Mouse (Mus musculus): Measurements from ENCODE around the gene Map3k13. TPM values are rescaled to one million over a fixed set of nuclear protein-coding genes. Genes with fewer than 3 reads are reported as not detected.

The Map3k13 gene
- total and polyA plus RNA-seq, 3 experiments = 0.23 to 0.82 TPM; not detected in 1

DNA sequence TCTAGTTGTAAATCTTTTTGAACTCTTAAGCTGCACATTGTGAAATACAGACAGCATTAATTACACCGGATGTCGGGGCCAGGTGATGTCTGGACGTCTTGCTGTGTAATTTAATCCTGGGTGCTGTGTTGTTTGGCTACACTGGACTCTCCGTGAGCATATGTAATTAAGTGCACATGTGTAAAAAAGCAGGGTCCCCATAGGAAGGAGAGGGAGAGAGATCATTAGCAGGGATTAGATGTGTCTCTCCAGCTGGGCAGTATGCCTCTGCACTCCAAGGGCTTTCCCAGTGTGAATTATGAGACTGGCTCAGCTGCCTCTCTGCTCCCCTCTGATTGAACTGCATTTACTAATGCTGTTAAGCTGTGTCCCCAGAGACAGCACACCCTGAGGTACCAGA lies 75.7 kb downstream of the Map3k13 start:
- H3K4me1 ChIP-seq (ENCODE audit: control insufficient read depth in 1 of 2, insufficient read depth in 2 of 2, low read length in 2 of 2) = no peaks in the 10 kb centered on the region
- no peak overlapping the region for H3K27ac ChIP-seq (ENCODE audit: control insufficient read depth, low read depth, low read length)
- no peaks in the 10 kb centered on the region for H3K27me3 ChIP-seq (ENCODE audit: control insufficient read depth in 1 of 2, insufficient read depth in 2 of 2, low read length in 2 of 2)
- H3K36me3 ChIP-seq (ENCODE audit: control insufficient read depth in 1 of 2, insufficient read depth in 2 of 2, low read length in 2 of 2) = no peaks in the 10 kb centered on the region
- DNase-seq (ENCODE audit: low read depth, low spot score) = no peak
- no peak overlapping the region for H3K4me3 ChIP-seq (ENCODE audit: control insufficient read depth in 1 of 2, insufficient read depth in 1 of 2, low read depth in 2 of 2, low read length in 2 of 2)
- TF ChIP-seq ZMIZ1 (IDR thresholded peaks at IDR 0.05; ENCODE audit: low read depth, low read length) (no peak), MXI1 (IDR thresholded peaks at IDR 0.05; ENCODE audit: low read depth, low read length) (no peak), JUND (IDR thresholded peaks at IDR 0.05; ENCODE audit: low read depth, low read length) (no peak), MAZ (IDR thresholded peaks at IDR 0.05; ENCODE audit: low read depth, low read length) (no peak)
- no peaks in the 10 kb centered on the region for H3K9me3 ChIP-seq (replicated peaks; ENCODE audit: insufficient read depth, low read length)
- H3K79me2 ChIP-seq (ENCODE audit: control insufficient read depth, insufficient read depth, low read length, poor library complexity) = no peaks in the 10 kb centered on the region
- no peak overlapping the region for H3K9ac ChIP-seq (ENCODE audit: control insufficient read depth, low read depth, low read length, poor library complexity, severe bottlenecking)

DNA sequence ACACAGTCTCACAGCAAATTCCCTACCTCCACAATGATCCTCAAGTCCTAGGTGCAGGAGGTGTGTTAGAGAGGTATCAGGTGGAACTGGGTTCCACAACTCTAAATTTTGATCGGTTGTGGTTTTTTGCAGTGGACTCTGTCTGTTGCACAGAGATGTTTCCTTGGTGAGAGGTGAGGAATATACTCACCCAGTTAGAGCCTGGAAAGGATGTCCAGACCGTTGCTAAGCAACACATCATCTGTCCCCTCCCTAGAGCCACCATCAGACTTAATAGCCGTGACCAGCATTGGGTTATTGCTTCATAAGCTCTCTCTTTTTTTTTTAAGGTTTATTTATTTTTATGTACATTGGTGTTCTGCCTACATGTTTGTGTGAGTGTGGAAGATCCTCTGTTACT lies 83.6 kb downstream of the Map3k13 start:
- H3K27ac ChIP-seq (ENCODE audit: control insufficient read depth, low read depth, low read length) = no peak overlapping the region

DNA sequence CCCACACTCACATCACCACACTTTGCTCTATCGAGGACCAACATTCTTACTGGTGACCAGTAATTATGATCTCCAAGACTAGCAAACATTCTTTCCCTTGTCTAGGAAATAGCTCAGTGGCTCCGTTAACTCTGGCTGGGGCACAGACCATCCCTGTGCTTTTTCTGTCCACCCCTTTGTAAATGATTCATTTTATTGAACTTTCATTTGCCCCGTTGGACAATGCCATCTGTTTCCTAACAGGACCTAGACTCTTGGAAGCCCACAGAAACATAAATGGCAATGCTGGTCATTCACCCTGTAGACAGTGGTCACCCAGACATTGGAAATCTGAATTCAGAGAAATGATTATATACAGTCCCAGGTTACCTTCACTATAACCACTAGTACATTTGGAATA lies 84.7 kb downstream of the Map3k13 start:
- no peak overlapping the region for H3K27ac ChIP-seq (ENCODE audit: control insufficient read depth, low read depth, low read length)
- no peak overlapping the region for H3K9ac ChIP-seq (ENCODE audit: control insufficient read depth, low read depth, low read length, poor library complexity, severe bottlenecking)
- H3K27me3 ChIP-seq (ENCODE audit: control insufficient read depth in 1 of 2, insufficient read depth in 2 of 2, low read length in 2 of 2) = no peaks in the 10 kb centered on the region; a peak in 1 of 4 replicates
- no peak overlapping the region for H3K4me3 ChIP-seq (ENCODE audit: control insufficient read depth in 1 of 2, insufficient read depth in 1 of 2, low read depth in 2 of 2, low read length in 2 of 2)
- H3K4me1 ChIP-seq (ENCODE audit: control insufficient read depth in 1 of 2, insufficient read depth in 2 of 2, low read length in 2 of 2) = no peaks in the 10 kb centered on the region
- TF ChIP-seq ZKSCAN1 (IDR thresholded peaks at IDR 0.05; ENCODE audit: low read depth, low read length) (no peak), ZNF384 (IDR thresholded peaks at IDR 0.05; ENCODE audit: low read depth, low read length) (no peak), POLR2A (IDR thresholded peaks at IDR 0.05; ENCODE audit: control insufficient read depth in 1 of 2, insufficient read depth in 1 of 2, low read depth in 1 of 2, low read length in 2 of 2, poor library complexity in 1 of 2) (no peak), KAT2A (conservative IDR thresholded peaks at IDR 0.05; ENCODE audit: low read depth, low read length) (no peak), CTCF (IDR thresholded peaks at IDR 0.05 in 2 of 3, conservative IDR thresholded peaks at IDR 0.05 in 1 of 3; ENCODE audit: control insufficient read depth in 1 of 3, insufficient read depth in 1 of 3, low read depth in 2 of 3, low read length in 3 of 3, poor library complexity in 1 of 3, severe bottlenecking in 1 of 3) (no peak), ZMIZ1 (IDR thresholded peaks at IDR 0.05; ENCODE audit: low read depth, low read length) (no peak), EP300 (IDR thresholded peaks at IDR 0.05; ENCODE audit: low read depth in 1 of 2, low read length in 2 of 2) (no peak), HCFC1 (IDR thresholded peaks at IDR 0.05; ENCODE audit: low read depth, low read length) (no peak), E2F4 (IDR thresholded peaks at IDR 0.05; ENCODE audit: borderline replicate concordance, low read depth, low read length) (no peak), SMC3 (IDR thresholded peaks at IDR 0.05; ENCODE audit: low read depth, low read length) (no peak), CHD2 (IDR thresholded peaks at IDR 0.05; ENCODE audit: low read length) (no peak)
- no peaks in the 10 kb centered on the region for H3K79me2 ChIP-seq (ENCODE audit: control insufficient read depth, insufficient read depth, low read length, poor library complexity)
- H3K9me3 ChIP-seq (replicated peaks; ENCODE audit: insufficient read depth, low read length) = no peaks in the 10 kb centered on the region
- H3K36me3 ChIP-seq (ENCODE audit: control insufficient read depth in 1 of 2, insufficient read depth in 2 of 2, low read length in 2 of 2) = no peaks in the 10 kb centered on the region
- no peak for DNase-seq (ENCODE audit: low read depth, low spot score)

More for the DNA sequence above, 83.6 kb downstream of the Map3k13 start:
- no peaks in the 10 kb centered on the region for H3K4me1 ChIP-seq (ENCODE audit: control insufficient read depth in 1 of 2, insufficient read depth in 2 of 2, low read length in 2 of 2)
- no peaks in the 10 kb centered on the region; a peak in 1 of 4 replicates for H3K27me3 ChIP-seq (ENCODE audit: control insufficient read depth in 1 of 2, insufficient read depth in 2 of 2, low read length in 2 of 2)
- H3K36me3 ChIP-seq (ENCODE audit: control insufficient read depth in 1 of 2, insufficient read depth in 2 of 2, low read length in 2 of 2) = no peaks in the 10 kb centered on the region
- no peak overlapping the region for H3K9ac ChIP-seq (ENCODE audit: control insufficient read depth, low read depth, low read length, poor library complexity, severe bottlenecking)
- H3K9me3 ChIP-seq (replicated peaks; ENCODE audit: insufficient read depth, low read length) = no peaks in the 10 kb centered on the region
- no peak overlapping the region for H3K4me3 ChIP-seq (ENCODE audit: control insufficient read depth in 1 of 2, insufficient read depth in 1 of 2, low read depth in 2 of 2, low read length in 2 of 2)
- no peaks in the 10 kb centered on the region for H3K79me2 ChIP-seq (ENCODE audit: control insufficient read depth, insufficient read depth, low read length, poor library complexity)
- no peak for DNase-seq (ENCODE audit: low read depth, low spot score)
- TF ChIP-seq NRF1 (IDR thresholded peaks at IDR 0.05; ENCODE audit: insufficient read depth, low read depth, low read length, poor library complexity, severe bottlenecking) = no peak
- no peak for TF ChIP-seq POLR2A (IDR thresholded peaks at IDR 0.05; ENCODE audit: control insufficient read depth in 1 of 2, insufficient read depth in 1 of 2, low read depth in 1 of 2, low read length in 2 of 2, poor library complexity in 1 of 2)
- TF ChIP-seq HCFC1 (IDR thresholded peaks at IDR 0.05; ENCODE audit: low read depth, low read length) = no peak

All from MEL (cell line).